Mouse (Mus musculus) myocyte (in vitro differentiated cells): ENCODE measurements around the gene Basp1. TPM values are rescaled to one million over a fixed set of nuclear protein-coding genes. Genes with fewer than 3 reads are reported as not detected.

Experiments
- H3K27me3 ChIP-seq: one replicate; pipeline ENCODE4 v1.6.1; 2011; ENCODE audit not compliant: control insufficient read depth, insufficient read depth, insufficient read length
- H3K36me3 ChIP-seq: one replicate; pipeline ENCODE4 v1.6.1; 2011; ENCODE audit not compliant: control insufficient read depth, insufficient read depth
- H3K4me2 ChIP-seq: one replicate; pipeline ENCODE4 v1.6.1; 2011; ENCODE audit warnings: low read depth, control low read depth
- H3K4me3 ChIP-seq: one replicate; pipeline ENCODE4 v1.5.1; 2011; ENCODE audit warnings: mild to moderate bottlenecking, control low read depth, moderate library complexity
- H3K79me2 ChIP-seq: one replicate; pipeline ENCODE4 v1.6.1; 2011; ENCODE audit not compliant: control insufficient read depth, insufficient read depth
- H3ac ChIP-seq: one replicate; pipeline ENCODE4 v1.6.1; 2011; ENCODE audit not compliant: control insufficient read depth, insufficient read length
- CEBPB ChIP-seq: IDR thresholded peaks from 2 replicates; pipeline ENCODE4 v1.6.1; 2011; ENCODE audit warnings: mild to moderate bottlenecking, moderate library complexity; ENCODE audit not compliant: poor library complexity, insufficient read depth, severe bottlenecking
- E2F4 ChIP-seq: IDR thresholded peaks from one replicate; pipeline ENCODE4 v1.6.1; 2011; ENCODE audit warnings: mild to moderate bottlenecking, control low read depth, moderate library complexity; ENCODE audit not compliant: insufficient read depth
- MAX ChIP-seq: IDR thresholded peaks from one replicate; pipeline ENCODE4 v1.6.1; 2011; ENCODE audit warnings: low read depth, mild to moderate bottlenecking, control low read depth
- MYOD1 ChIP-seq, 3 experiments: IDR thresholded peaks; one replicate each; pipeline ENCODE4 v1.6.1; 2011; ENCODE audit warnings: control low read depth in 2 of 3, low read depth in 2 of 3, mild to moderate bottlenecking in 2 of 3, moderate library complexity in 1 of 3; ENCODE audit not compliant: insufficient read length in 2 of 3, control insufficient read depth in 1 of 3
- MYOG ChIP-seq, 3 experiments: IDR thresholded peaks; one replicate each; pipeline ENCODE4 v1.6.1; 2011; ENCODE audit warnings: control low read depth in 2 of 3, low read depth in 2 of 3, mild to moderate bottlenecking in 2 of 3; ENCODE audit not compliant: insufficient read length in 2 of 3, control insufficient read depth in 1 of 3, insufficient read depth in 1 of 3
- POLR2A ChIP-seq: IDR thresholded peaks from one replicate; pipeline ENCODE4 v1.6.1; 2011; ENCODE audit warnings: low read depth, mild to moderate bottlenecking, control low read depth, moderate library complexity; ENCODE audit not compliant: insufficient read length
- POLR2AphosphoS2 ChIP-seq: IDR thresholded peaks from one replicate; pipeline ENCODE4 v1.6.1; 2011; ENCODE audit warnings: low read depth, control low read depth; ENCODE audit not compliant: insufficient read length
- REST ChIP-seq: IDR thresholded peaks from one replicate; pipeline ENCODE4 v1.6.1; 2011; ENCODE audit warnings: mild to moderate bottlenecking, control low read depth, moderate library complexity; ENCODE audit not compliant: insufficient read depth, insufficient read length
- SRF ChIP-seq: IDR thresholded peaks from one replicate; pipeline ENCODE4 v1.6.1; 2011; ENCODE audit warnings: low read depth; ENCODE audit not compliant: control insufficient read depth, insufficient read length
- TCF12 ChIP-seq: IDR thresholded peaks from one replicate; pipeline ENCODE4 v1.6.1; 2011; ENCODE audit warnings: mild to moderate bottlenecking, control low read depth; ENCODE audit not compliant: poor library complexity, insufficient read depth, severe bottlenecking
- TCF3 ChIP-seq: IDR thresholded peaks from one replicate; pipeline ENCODE4 v1.6.1; 2011; ENCODE audit warnings: low read depth, control low read depth; ENCODE audit not compliant: insufficient read length
- USF1 ChIP-seq: IDR thresholded peaks from one replicate; pipeline ENCODE4 v1.6.1; 2011; ENCODE audit warnings: low read depth, mild to moderate bottlenecking, control low read depth, moderate library complexity
- polyA plus RNA-seq: library from polyadenylated mRNA; unstranded; fragments of >200 nt; fragmentation: generic; extraction: Trizol; gene quantifications from one replicate; pipeline ENCODE4 v1.2.1, GENCODE M21; 2012; ENCODE audit warnings: missing spikeins

Basp1 gene
- polyA plus RNA-seq, 1 experiment, result 103 TPM

GRCm38 (mm10) chr15:25353498-25353897 is 60.1 kb downstream of the Basp1 start:
- no peaks in the 10 kb centered on the region for H3K79me2 ChIP-seq
- H3K4me3 ChIP-seq, result no peak overlapping the region
- no peaks in the 10 kb centered on the region for H3K27me3 ChIP-seq
- no peak for TF ChIP-seq TCF12
- TF ChIP-seq TCF3, result no peak
- TF ChIP-seq POLR2AphosphoS2, result no peak
- TF ChIP-seq MYOG (IDR thresholded peaks at IDR 0.05; ENCODE audit: control insufficient read depth in 1 of 3, insufficient read depth in 1 of 3, insufficient read length in 2 of 3, low read depth in 2 of 3), result no peak
- TF ChIP-seq USF1, result no peak
- TF ChIP-seq E2F4, result no peak
- TF ChIP-seq MYOD1 (IDR thresholded peaks at IDR 0.05; ENCODE audit: control insufficient read depth in 1 of 3, insufficient read length in 2 of 3, low read depth in 2 of 3), result no peak
- no peak for TF ChIP-seq REST
- TF ChIP-seq CEBPB, result no peak
- no peak for TF ChIP-seq MAX
- TF ChIP-seq POLR2A, result no peak
- no peak for TF ChIP-seq SRF
- no peaks in the 10 kb centered on the region for H3K36me3 ChIP-seq
- no peak overlapping the region for H3ac ChIP-seq
- no peak overlapping the region for H3K4me2 ChIP-seq

- no peak for TF ChIP-seq REST
- TF ChIP-seq MYOD1 (IDR thresholded peaks at IDR 0.05; ENCODE audit: control insufficient read depth in 1 of 3, insufficient read length in 2 of 3, low read depth in 2 of 3), result no peak
- no peak for TF ChIP-seq SRF
- no peak for TF ChIP-seq USF1
- no peak for TF ChIP-seq TCF12
- TF ChIP-seq MAX, result no peak
- TF ChIP-seq POLR2AphosphoS2, result no peak
- TF ChIP-seq MYOG (IDR thresholded peaks at IDR 0.05; ENCODE audit: control insufficient read depth in 1 of 3, insufficient read depth in 1 of 3, insufficient read length in 2 of 3, low read depth in 2 of 3), result no peak
- no peak for TF ChIP-seq CEBPB
- no peak for TF ChIP-seq TCF3
- TF ChIP-seq POLR2A, result no peak
- no peak for TF ChIP-seq E2F4
- Histone ChIP-seq H3ac (no peak overlapping the region), H3K36me3 (no peaks in the 10 kb centered on the region), H3K27me3 (no peaks in the 10 kb centered on the region), H3K79me2 (no peaks in the 10 kb centered on the region), H3K4me2 (no peak overlapping the region), H3K4me3 (no peak overlapping the region)
These were observed 70.3 kb downstream of the Basp1 start for GRCm38 (mm10) chr15:25343263-25343662.

- Histone ChIP-seq H3K4me2 (no peak overlapping the region), H3K4me3 (no peak overlapping the region), H3K27me3 (no peaks in the 10 kb centered on the region), H3ac (no peak overlapping the region), H3K36me3 (no peaks in the 10 kb centered on the region), H3K79me2 (no peaks in the 10 kb centered on the region)
- no peak for TF ChIP-seq REST
- TF ChIP-seq USF1, result no peak
- no peak for TF ChIP-seq POLR2AphosphoS2
- TF ChIP-seq CEBPB, result no peak
These were observed 78.3 kb downstream of the Basp1 start for GRCm38 (mm10) chr15:25335277-25335676.

GRCm38 (mm10) chr15:25331877-25332445 is 81.6 kb downstream of the Basp1 start:
- TF ChIP-seq POLR2AphosphoS2, result no peak
- no peak for TF ChIP-seq MAX
- TF ChIP-seq TCF3, result no peak
- no peak for TF ChIP-seq TCF12
- TF ChIP-seq MYOD1 (IDR thresholded peaks at IDR 0.05; ENCODE audit: control insufficient read depth in 1 of 3, insufficient read length in 2 of 3, low read depth in 2 of 3), result no peak
- TF ChIP-seq E2F4, result no peak
- no peak for TF ChIP-seq POLR2A
- TF ChIP-seq USF1, result no peak
- TF ChIP-seq CEBPB, result no peak
- no peak for TF ChIP-seq SRF
- TF ChIP-seq MYOG (IDR thresholded peaks at IDR 0.05; ENCODE audit: control insufficient read depth in 1 of 3, insufficient read depth in 1 of 3, insufficient read length in 2 of 3, low read depth in 2 of 3), result no peak
- TF ChIP-seq REST, result no peak
- Histone ChIP-seq H3K4me3 (no peak overlapping the region), H3K36me3 (no peaks in the 10 kb centered on the region), H3K4me2 (no peak overlapping the region), H3K27me3 (no peaks in the 10 kb centered on the region), H3ac (no peak overlapping the region), H3K79me2 (no peaks in the 10 kb centered on the region)

GRCm38 (mm10) chr15:25330946-25331345 is 82.6 kb downstream of the Basp1 start:
- H3K79me2 ChIP-seq, result no peaks in the 10 kb centered on the region
- H3K36me3 ChIP-seq, result no peaks in the 10 kb centered on the region
- TF ChIP-seq REST, result no peak
- no peak for TF ChIP-seq CEBPB
- no peak for TF ChIP-seq MAX
- TF ChIP-seq TCF12, result no peak
- no peak for TF ChIP-seq TCF3
- no peak for TF ChIP-seq POLR2AphosphoS2
- TF ChIP-seq POLR2A, result no peak
- no peak for TF ChIP-seq MYOG (IDR thresholded peaks at IDR 0.05; ENCODE audit: control insufficient read depth in 1 of 3, insufficient read depth in 1 of 3, insufficient read length in 2 of 3, low read depth in 2 of 3)
- H3K27me3 ChIP-seq, result no peaks in the 10 kb centered on the region
- no peak overlapping the region for H3K4me3 ChIP-seq
- H3ac ChIP-seq, result no peak overlapping the region
- H3K4me2 ChIP-seq, result no peak overlapping the region
